Mouse (Mus musculus) forebrain, embryonic 12.5 days (tissue): Measurements from ENCODE around the gene Gcm2. TPM values are rescaled to one million over a fixed set of nuclear protein-coding genes. Genes with fewer than 3 reads are reported as not detected.
A peak's percentile ranks its signal among the peaks of the same experiment; 100 is the strongest.

Experiments used
- ATAC-seq: fragments of 200-750 bp; cut with Nextera tagmentation; 2 replicates; pipeline ENCODE4 v1.8.0; 2017; ENCODE audit warnings: moderate TSS enrichment; ENCODE audit not compliant: low FRiP score
- H3K27ac ChIP-seq: fragments of 300-500 bp; sonication (generic); 2 replicates; pipeline ENCODE4 v1.5.1; 2016; ENCODE audit warnings: mild to moderate bottlenecking
- H3K27me3 ChIP-seq: fragments of 300-500 bp; sonication (generic); 2 replicates; pipeline ENCODE4 v1.6.1; 2016; ENCODE audit warnings: mild to moderate bottlenecking
- H3K36me3 ChIP-seq: fragments of 300-500 bp; sonication (generic); replicated peaks from 2 replicates; pipeline ENCODE4 v1.6.1; 2016; ENCODE audit warnings: mild to moderate bottlenecking
- H3K4me1 ChIP-seq: fragments of 300-500 bp; sonication (generic); 2 replicates; pipeline ENCODE4 v1.6.1; 2016
- H3K4me2 ChIP-seq: fragments of 300-500 bp; sonication (generic); 2 replicates; pipeline ENCODE4 v1.6.1; 2016; ENCODE audit warnings: mild to moderate bottlenecking, moderate library complexity
- H3K4me3 ChIP-seq: fragments of 300-500 bp; sonication (generic); replicated peaks from 2 replicates; pipeline ENCODE4 v1.5.1; 2016; ENCODE audit warnings: mild to moderate bottlenecking
- H3K9ac ChIP-seq: fragments of 300-500 bp; sonication (generic); 2 replicates; pipeline ENCODE4 v1.6.1; 2016; ENCODE audit warnings: mild to moderate bottlenecking
- H3K9me3 ChIP-seq: fragments of 300-500 bp; sonication (generic); 2 replicates; pipeline ENCODE4 v1.6.1; 2016
- WGBS: fragments of 180-500 bp; shearing (Covaris S2); methylation state at CpG from one replicate; pipeline ENCODE4 v1.1.7; 2016; 5-methylcytosine and 5-hydroxymethylcytosine counted together
- polyA plus RNA-seq: library from polyadenylated mRNA; unstranded; fragments of >200 nt; fragmentation: Nextera tagmentation; extraction: Ambion mirVana; gene quantifications from 2 replicates; pipeline ENCODE4 v1.2.1, GENCODE M21; 2016

Gene Gcm2
- polyA plus RNA-seq, 1 experiment from 2014 or later: not detected

DNA sequence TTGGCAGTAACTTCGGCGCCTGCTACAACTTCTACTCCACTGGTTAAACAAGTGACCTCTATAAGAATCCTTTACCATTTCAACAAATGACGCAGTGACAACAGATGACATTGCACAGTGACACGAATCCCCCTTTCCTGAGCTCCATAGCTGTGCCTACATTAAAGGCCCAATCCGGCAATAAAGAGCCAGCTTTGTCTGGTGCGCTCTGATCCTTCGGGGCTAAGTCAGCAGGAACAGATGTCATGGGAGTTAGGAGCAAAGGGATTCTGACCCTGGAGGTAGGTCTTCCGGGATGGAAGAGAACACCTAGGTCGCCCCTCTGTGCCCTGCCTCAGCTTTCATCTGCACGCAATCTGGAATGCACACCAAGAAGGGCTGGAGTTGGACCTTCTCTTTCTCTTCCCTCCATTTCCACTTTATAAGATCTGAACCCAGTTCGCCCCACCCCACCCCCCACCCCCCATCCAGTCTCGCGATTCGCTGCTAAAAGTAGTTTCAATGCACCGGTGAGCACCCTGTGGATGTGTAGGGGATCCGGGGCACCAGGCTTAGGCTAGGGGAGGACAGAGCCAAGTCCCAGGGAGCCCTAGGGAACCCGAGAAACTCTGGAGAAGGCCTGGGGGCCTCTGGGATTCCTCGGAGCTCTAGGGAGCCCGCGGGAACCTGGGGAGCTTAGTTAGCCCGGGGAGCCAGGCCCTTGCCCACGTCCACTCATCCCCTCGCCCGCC lies 32.0 kb downstream of the Gcm2 start:
- 7% methylated on average over 20 of the region's 24 CpGs for WGBS
- H3K4me3 ChIP-seq: peak overlapping the region; percentile 51
- H3K27me3 ChIP-seq: peaks cover 64% of the 10 kb centered on the region
- H3K9me3 ChIP-seq: no peaks in the 10 kb centered on the region
- ATAC-seq: no peak
- no peaks in the 10 kb centered on the region for H3K36me3 ChIP-seq
- H3K9ac ChIP-seq: peak overlapping the region; percentile 45
- peak overlapping the region; percentile 80 for H3K4me2 ChIP-seq
- no peak overlapping the region for H3K27ac ChIP-seq
- peaks cover 15% of the 10 kb centered on the region for H3K4me1 ChIP-seq

DNA sequence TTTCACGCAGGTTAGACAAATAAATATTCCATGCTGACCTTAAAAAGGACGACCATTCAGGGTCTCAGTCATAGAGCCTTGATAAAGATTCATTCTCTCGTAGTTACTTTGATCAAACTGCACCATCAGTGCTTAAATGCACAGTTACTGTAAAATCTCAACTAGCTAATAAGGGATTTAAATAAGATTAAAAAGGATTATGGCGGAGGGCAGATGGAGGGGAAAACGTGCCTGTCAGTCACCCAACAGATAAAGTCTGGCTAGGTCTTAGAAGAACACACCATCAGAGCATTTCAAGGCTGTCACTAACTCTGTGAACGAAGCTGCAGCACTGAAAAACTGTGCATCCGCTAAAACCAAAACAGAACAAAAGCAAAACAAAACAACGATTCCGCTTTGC lies 32.9 kb downstream of the Gcm2 start:
- Histone ChIP-seq H3K4me2 (no peak overlapping the region), H3K4me3 (no peak overlapping the region), H3K36me3 (no peaks in the 10 kb centered on the region), H3K27ac (no peak overlapping the region), H3K4me1 (peaks cover 15% of the 10 kb centered on the region), H3K9ac (no peak overlapping the region), H3K27me3 (peaks cover 60% of the 10 kb centered on the region), H3K9me3 (no peaks in the 10 kb centered on the region)
- no peak for ATAC-seq
- WGBS: 53% methylated on average over 9 of the region's 9 CpGs

DNA sequence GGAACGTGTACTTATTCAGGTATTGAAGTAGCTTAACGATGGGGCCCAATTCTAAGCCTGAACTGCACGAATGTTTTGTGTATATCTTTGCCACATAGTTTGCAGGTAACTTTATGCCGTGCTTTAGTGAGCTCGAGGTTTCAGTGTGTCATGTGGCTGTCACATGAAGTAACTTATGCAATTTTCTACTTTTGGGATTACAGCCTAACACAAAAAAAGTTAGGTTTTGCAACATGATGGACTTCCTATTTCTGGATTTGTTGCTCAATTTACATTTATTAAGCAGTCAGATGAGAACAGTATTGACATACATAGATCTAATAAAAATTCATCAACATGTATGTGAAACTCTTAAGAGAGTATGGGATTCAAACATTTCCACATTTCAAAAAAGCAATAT lies 37.0 kb downstream of the Gcm2 start:
- Histone ChIP-seq H3K4me2 (no peak overlapping the region), H3K27me3 (peaks cover 32% of the 10 kb centered on the region), H3K9ac (no peak overlapping the region), H3K36me3 (no peaks in the 10 kb centered on the region), H3K27ac (no peak overlapping the region), H3K4me3 (no peak overlapping the region), H3K4me1 (peaks cover 7% of the 10 kb centered on the region), H3K9me3 (no peaks in the 10 kb centered on the region)
- no peak for ATAC-seq
- 83% methylated on average over 5 of the region's 5 CpGs for WGBS

DNA sequence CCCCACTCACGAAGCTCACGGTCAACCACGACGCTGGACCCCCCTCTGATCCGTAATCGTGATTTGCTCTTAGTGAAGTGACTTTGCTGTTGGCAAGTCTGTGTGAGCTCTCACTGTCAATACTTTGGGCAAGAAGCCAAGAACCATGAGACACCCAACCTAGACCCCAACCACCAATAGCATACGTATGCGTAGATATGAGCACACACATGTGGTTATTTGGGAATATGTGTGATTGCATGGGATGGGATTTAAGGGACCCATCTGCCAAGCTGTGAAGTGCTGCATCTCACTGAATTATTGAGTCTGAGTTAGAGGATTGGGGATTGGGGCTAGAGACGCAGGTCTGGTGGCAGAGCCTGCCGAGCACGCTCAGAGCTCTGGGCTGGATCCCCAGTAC lies 39.2 kb downstream of the Gcm2 start:
- Histone ChIP-seq H3K27ac (no peak overlapping the region), H3K27me3 (peaks cover 10% of the 10 kb centered on the region; the same call in 1 of the 2 replicates), H3K36me3 (no peaks in the 10 kb centered on the region), H3K9ac (no peak overlapping the region), H3K4me2 (no peak overlapping the region), H3K4me3 (no peak overlapping the region), H3K4me1 (no peaks in the 10 kb centered on the region), H3K9me3 (no peaks in the 10 kb centered on the region)
- WGBS: 94% methylated on average over 11 of the region's 11 CpGs
- no peak for ATAC-seq

DNA sequence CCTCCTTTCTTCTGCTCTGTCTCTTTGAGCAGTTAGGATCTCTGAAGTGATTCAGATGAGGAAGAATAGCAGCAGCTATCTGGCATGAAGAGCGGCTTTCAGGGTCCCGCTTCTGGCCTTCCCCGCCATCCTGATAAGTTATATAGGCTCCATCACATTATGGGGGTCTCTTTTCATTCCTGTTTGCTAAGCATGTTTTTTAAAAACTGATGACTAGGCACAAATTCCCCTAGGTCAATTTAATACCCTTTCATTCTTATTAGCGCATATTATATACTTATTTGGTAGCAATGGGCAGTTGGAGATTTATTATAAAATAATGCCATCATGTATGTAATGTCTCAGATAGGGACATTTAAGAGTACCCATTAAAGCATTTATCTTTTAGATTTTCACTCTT lies 43.2 kb downstream of the Gcm2 start:
- no peak for ATAC-seq
- H3K27ac ChIP-seq: no peak overlapping the region
- H3K4me1 ChIP-seq: no peaks in the 10 kb centered on the region
- H3K4me3 ChIP-seq: no peak overlapping the region
- H3K9ac ChIP-seq: no peak overlapping the region
- no peaks in the 10 kb centered on the region for H3K9me3 ChIP-seq
- no peak overlapping the region for H3K4me2 ChIP-seq
- WGBS: 98% methylated on average over 4 of the region's 4 CpGs
- no peaks in the 10 kb centered on the region for H3K27me3 ChIP-seq
- no peaks in the 10 kb centered on the region for H3K36me3 ChIP-seq

DNA sequence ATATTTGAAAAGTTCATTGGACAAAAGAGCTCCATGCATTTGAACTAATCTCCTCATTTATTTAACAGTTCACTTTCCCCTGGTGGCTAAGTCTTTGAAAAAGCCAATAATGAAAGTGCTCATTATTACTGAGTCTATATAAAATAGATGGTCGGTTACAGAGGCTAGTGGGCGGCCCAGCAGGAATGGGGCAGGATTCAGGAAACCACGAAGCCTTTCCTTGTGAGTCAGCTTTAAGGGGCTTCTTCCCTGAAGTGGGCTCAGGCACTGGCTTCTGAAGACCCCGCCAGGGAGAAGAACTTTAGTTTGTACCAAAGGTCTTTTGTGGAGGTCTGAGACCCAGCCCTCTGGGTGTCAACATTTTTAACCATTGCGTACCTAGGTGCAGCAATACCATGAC lies 58.9 kb downstream of the Gcm2 start:
- peaks cover 41% of the 10 kb centered on the region for H3K27me3 ChIP-seq
- no peak overlapping the region for H3K4me3 ChIP-seq
- H3K9ac ChIP-seq: no peak overlapping the region
- H3K4me2 ChIP-seq: no peak overlapping the region
- H3K9me3 ChIP-seq: no peaks in the 10 kb centered on the region
- H3K4me1 ChIP-seq: peaks cover 10% of the 10 kb centered on the region
- no peaks in the 10 kb centered on the region for H3K36me3 ChIP-seq
- ATAC-seq: no peak
- 10% methylated on average over 5 of the region's 5 CpGs for WGBS
- H3K27ac ChIP-seq: no peak overlapping the region

Other genes with a start within 250 kb of the Gcm2 start
- gene Pak1ip1, start 110.0 kb downstream of the Gcm2 start, polyA plus RNA-seq: 85.5 and 93.2 TPM in 2 replicates
- 133 and 143 TPM in 2 replicates for gene Tmem14c, start 94.7 kb downstream of the Gcm2 start, polyA plus RNA-seq
- gene Mak, start 31.3 kb downstream of the Gcm2 start, polyA plus RNA-seq: 0.78 and 0.91 TPM in 2 replicates
- gene Sycp2l, start 3.3 kb upstream of the Gcm2 start, polyA plus RNA-seq: not detected in 2 replicates
- gene Elovl2, start 109.4 kb upstream of the Gcm2 start, polyA plus RNA-seq: 51.6 and 61.4 TPM in 2 replicates
- gene Smim13, start 138.8 kb upstream of the Gcm2 start, polyA plus RNA-seq: 19.4 and 20.3 TPM in 2 replicates
- not detected in 2 replicates for gene Gm17364, start 162.9 kb upstream of the Gcm2 start, polyA plus RNA-seq